Mouse (Mus musculus) midbrain, postnatal 0 days (tissue): ENCODE results near the gene Rbfox2. TPM values are rescaled to one million over a fixed set of nuclear protein-coding genes. Genes with fewer than 3 reads are reported as not detected.

Source experiments
- ATAC-seq: fragments of 200-750 bp; cut with Nextera tagmentation; 2 replicates; pipeline ENCODE4 v1.8.0; 2017; ENCODE audit warnings: moderate number of reproducible peaks, mild to moderate bottlenecking, moderate TSS enrichment, moderate library complexity; ENCODE audit not compliant: low FRiP score
- DNase-seq: peaks from one replicate; pipeline ENCODE4 v3.0.0-alpha.2; 2015; ENCODE audit warnings: low spot score
- H3K27ac ChIP-seq: fragments of 300-500 bp; sonication (generic); 2 replicates; pipeline ENCODE4 v1.5.1; 2014; ENCODE audit warnings: low read depth, mild to moderate bottlenecking, low read length, mixed read lengths
- H3K27me3 ChIP-seq: fragments of 300-500 bp; sonication (generic); 2 replicates; pipeline ENCODE4 v1.6.1; 2014; ENCODE audit warnings: low read length, control low read depth, mixed read lengths; ENCODE audit not compliant: insufficient read depth
- H3K36me3 ChIP-seq: fragments of 300-500 bp; sonication (generic); 2 replicates; pipeline ENCODE4 v1.6.1; 2014; ENCODE audit warnings: low read length, control low read depth, mixed read lengths; ENCODE audit not compliant: insufficient read depth
- H3K4me1 ChIP-seq: fragments of 300-500 bp; sonication (generic); 2 replicates; pipeline ENCODE4 v1.6.1; 2014; ENCODE audit warnings: mild to moderate bottlenecking, control low read depth, antibody characterized with exemption, low read length, mixed read lengths; ENCODE audit not compliant: insufficient read depth
- H3K4me2 ChIP-seq: fragments of 300-500 bp; sonication (generic); 2 replicates; pipeline ENCODE4 v1.6.1; 2014; ENCODE audit warnings: low read depth, mild to moderate bottlenecking, low read length, mixed read lengths; ENCODE audit not compliant: poor library complexity, severe bottlenecking
- H3K4me3 ChIP-seq: fragments of 300-500 bp; sonication (generic); 2 replicates; pipeline ENCODE4 v1.5.1; 2014; ENCODE audit warnings: low read depth, mild to moderate bottlenecking, low read length, moderate library complexity
- H3K9ac ChIP-seq: fragments of 300-500 bp; sonication (generic); replicated peaks from 2 replicates; pipeline ENCODE4 v1.6.1; 2014; ENCODE audit warnings: mild to moderate bottlenecking, low read length, moderate library complexity, mixed read lengths; ENCODE audit not compliant: poor library complexity, severe bottlenecking
- H3K9me3 ChIP-seq: fragments of 300-500 bp; sonication (generic); 2 replicates; pipeline ENCODE4 v1.6.1; 2016; ENCODE audit warnings: low read length, control low read depth
- CTCF ChIP-seq: IDR thresholded peaks from 2 replicates; pipeline ENCODE4 v1.5.1; 2016; ENCODE audit warnings: antibody characterized with exemption, mild to moderate bottlenecking
- WGBS: fragments of 180-500 bp; shearing (Covaris S2); extraction: QIAGEN DNeasy Blood & Tissue Kit; methylation state at CpG from one replicate; pipeline ENCODE4 v1.1.7; 2014; 5-methylcytosine and 5-hydroxymethylcytosine counted together
- polyA plus RNA-seq: library from polyadenylated mRNA; unstranded; fragments of >200 nt; fragmentation: Nextera tagmentation; extraction: Ambion mirVana; gene quantifications from 2 replicates; pipeline ENCODE4 v1.2.1, GENCODE M21; 2015
- total RNA-seq: library from RNA; depleted of rRNA; stranded (reverse); fragments of >200 nt; gene quantifications from 2 replicates; pipeline ENCODE4 v1.2.3, GENCODE M21; 2014

Rbfox2 gene
- total and polyA plus RNA-seq, 2 experiments from 2014 or later, result 96.6 to 360 TPM

DNA sequence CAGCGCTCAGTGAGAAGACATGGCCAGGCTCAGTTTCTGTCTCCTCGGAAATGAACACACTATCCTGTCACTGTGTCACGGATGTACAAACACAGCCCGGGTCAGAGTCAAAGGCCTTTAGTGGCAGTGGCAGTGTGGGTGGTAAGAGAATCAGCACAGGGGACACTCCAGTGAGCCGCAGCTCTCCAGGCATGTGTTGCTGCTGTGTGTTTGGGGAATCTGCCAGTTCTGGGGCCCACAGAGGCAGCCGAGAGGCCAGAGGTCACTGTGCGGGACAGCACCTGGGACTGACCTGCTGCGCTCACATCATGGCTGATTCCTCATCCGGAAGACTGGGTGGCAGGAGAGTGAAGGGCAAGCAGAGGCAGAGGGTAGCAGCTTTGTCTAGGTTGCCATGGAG is 228.9 kb downstream of the Rbfox2 start:
- WGBS, result 87% methylated on average over 9 of the region's 9 CpGs

DNA sequence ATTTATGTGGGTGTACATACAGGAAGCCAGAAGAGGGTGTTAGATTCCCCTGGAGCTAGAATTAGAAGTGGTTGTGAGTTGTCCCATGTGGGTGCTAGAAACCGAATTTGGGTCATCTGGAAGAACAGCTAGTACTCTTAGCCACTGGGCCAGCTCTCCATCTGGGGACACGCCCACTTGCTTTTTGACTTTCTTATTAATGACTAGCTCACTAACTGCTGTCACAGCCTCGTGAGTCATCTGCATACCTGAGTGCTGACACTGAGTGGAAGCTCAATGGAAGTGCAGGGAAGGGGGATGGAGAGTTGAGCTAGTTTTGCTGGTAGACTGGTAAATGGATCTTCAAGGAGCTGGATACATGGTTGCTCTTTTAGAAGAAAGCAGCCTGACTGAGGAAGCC is 230.3 kb downstream of the Rbfox2 start:
- no peak for TF ChIP-seq CTCF
- Histone ChIP-seq H3K9ac (no peak overlapping the region), H3K27ac (no peak overlapping the region), H3K4me2 (no peak overlapping the region), H3K4me1 (peaks cover 2% of the 10 kb centered on the region; the same call in 1 of the 2 replicates), H3K9me3 (no peaks in the 10 kb centered on the region), H3K27me3 (no peaks in the 10 kb centered on the region), H3K4me3 (no peak overlapping the region), H3K36me3 (peaks cover 28% of the 10 kb centered on the region)
- ATAC-seq (no peak), DNase-seq (no peak)
- 81% methylated on average over 3 of the region's 3 CpGs for WGBS

More for the DNA sequence above, 228.9 kb downstream of the Rbfox2 start:
- H3K4me1 ChIP-seq, result no peaks in the 10 kb centered on the region
- H3K27ac ChIP-seq, result no peak overlapping the region
- H3K9me3 ChIP-seq, result no peaks in the 10 kb centered on the region
- no peak overlapping the region for H3K4me3 ChIP-seq
- H3K36me3 ChIP-seq, result peaks cover 41% of the 10 kb centered on the region
- H3K27me3 ChIP-seq, result no peaks in the 10 kb centered on the region
- H3K4me2 ChIP-seq, result no peak overlapping the region
- no peak for TF ChIP-seq CTCF
- H3K9ac ChIP-seq, result no peak overlapping the region
- DNase-seq (no peak), ATAC-seq (no peak)

DNA sequence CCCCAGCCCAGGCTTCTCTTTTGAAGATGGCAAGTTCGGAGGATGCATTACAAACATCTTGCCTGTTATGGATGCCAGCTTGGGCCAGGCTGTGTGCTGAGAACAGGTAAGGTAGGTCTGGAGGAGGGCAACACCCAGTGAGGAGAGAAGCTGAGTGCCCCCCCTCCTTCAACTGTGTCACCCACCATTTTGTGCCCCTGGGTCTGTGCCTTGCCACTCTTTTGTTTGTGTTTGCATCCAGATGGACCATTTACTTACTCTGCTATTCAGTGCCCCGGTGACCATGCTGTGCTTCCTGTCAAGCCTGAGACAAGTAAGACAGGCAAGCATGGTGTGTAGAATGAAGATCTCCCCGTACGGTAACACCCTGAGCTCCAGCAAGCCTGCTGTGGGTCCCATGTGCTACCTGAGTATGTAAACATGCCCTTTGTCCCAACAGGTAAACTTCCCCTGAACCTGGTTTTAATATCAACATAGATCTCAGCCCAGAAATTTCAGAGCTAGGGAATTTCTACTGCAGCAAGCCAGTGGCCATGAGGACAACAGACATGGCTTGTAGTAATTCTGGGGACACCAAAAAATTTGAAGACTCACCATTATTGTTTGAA is 234.1 kb downstream of the Rbfox2 start:
- Histone ChIP-seq H3K9ac (no peak overlapping the region), H3K36me3 (peaks cover 12% of the 10 kb centered on the region), H3K27ac (no peak overlapping the region), H3K4me3 (no peak overlapping the region), H3K27me3 (no peaks in the 10 kb centered on the region), H3K4me1 (peaks cover 2% of the 10 kb centered on the region; the same call in 1 of the 2 replicates), H3K4me2 (no peak overlapping the region), H3K9me3 (no peaks in the 10 kb centered on the region)
- no peak for ATAC-seq
- no peak for TF ChIP-seq CTCF
- DNase-seq, result no peak
- WGBS, result 58% methylated on average over 4 of the region's 4 CpGs

DNA sequence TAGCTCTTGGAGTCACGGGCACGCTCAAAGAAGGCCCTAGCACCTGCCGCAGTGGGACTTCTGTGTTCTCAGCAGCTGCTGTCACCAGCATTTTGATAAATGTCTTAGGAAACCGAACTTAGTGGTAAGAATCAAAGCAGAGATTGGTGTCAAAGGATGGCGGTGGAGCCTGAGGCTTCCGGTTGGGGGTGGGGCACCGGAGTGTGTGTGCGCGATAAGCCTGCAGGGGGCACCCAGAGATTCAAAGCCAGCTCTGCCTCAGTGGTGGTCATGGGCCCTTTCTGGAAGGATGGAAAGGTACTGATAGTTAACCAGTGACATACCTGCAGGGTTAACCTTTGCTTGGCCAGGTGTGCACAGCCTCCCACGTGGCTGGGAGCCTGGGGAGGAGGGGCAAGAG is 235.3 kb downstream of the Rbfox2 start:
- 19% methylated on average over 10 of the region's 10 CpGs for WGBS
- peak; percentile 46 for DNase-seq

DNA sequence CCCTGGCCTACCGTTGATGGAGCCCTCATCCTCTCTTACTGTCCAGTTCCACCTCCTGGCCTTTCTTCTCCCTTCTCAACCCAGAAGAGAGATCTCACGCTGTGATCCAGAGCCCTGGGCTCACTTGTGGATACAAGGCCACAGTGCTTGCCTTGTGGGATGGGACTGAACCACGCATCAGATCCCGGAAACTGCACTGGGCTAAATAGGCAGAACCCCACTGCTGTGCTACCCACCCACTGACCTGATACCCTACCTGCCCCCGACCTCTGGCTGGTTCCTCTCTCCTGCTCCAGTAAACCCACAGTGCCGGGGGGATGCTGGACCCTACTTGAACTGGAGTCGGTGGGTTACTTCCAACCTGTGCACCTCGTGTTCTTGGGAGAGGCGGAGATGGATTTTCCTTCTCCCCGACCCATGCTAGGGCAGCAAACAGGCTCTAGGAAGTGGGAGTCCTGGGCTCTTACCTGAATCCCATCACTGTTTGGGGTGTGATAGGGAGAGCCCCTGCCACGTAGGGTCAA is 236.0 kb downstream of the Rbfox2 start:
- Histone ChIP-seq H3K36me3 (no peaks in the 10 kb centered on the region), H3K4me1 (peaks cover 2% of the 10 kb centered on the region; the same call in 1 of the 2 replicates), H3K4me3 (no peak overlapping the region), H3K9ac (no peak overlapping the region), H3K27ac (no peak overlapping the region), H3K4me2 (no peak overlapping the region), H3K9me3 (no peaks in the 10 kb centered on the region), H3K27me3 (no peaks in the 10 kb centered on the region)
- ATAC-seq (no peak), DNase-seq (no peak)
- 88% methylated on average over 11 of the region's 11 CpGs for WGBS
- no peak for TF ChIP-seq CTCF

More for the DNA sequence above, 235.3 kb downstream of the Rbfox2 start:
- Histone ChIP-seq H3K36me3 (0 out of 2 replicates have a peak, but pooled peaks cover under 1% of the 10 kb centered on the region), H3K4me1 (peaks cover 2% of the 10 kb centered on the region; the same call in 1 of the 2 replicates), H3K9me3 (no peaks in the 10 kb centered on the region), H3K9ac (no peak overlapping the region), H3K27ac (no peak overlapping the region), H3K27me3 (no peaks in the 10 kb centered on the region), H3K4me3 (no peak overlapping the region), H3K4me2 (peak overlapping the region; percentile 15; the same call in 1 of the 2 replicates)
- peak; percentile 70 for TF ChIP-seq CTCF
- ATAC-seq, result peak; percentile 59

DNA sequence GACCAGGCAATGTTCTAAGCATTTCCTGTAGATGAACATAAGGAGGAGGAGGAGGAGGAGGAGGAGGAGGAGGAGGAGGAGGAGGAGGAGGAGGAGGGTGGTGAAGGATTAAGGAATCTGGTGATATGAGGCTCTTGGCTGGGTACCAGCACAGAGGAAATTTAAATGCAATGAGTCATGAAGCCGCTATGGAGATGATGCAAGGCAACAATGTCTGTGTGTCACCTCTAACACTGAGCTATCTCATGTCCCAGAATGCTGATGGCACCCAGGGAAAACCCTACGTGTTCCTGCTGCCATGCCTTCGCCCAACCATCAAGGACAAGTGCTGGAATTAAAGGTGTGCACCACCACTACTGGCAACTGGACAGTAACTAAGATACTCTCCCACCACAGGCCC is 237.8 kb downstream of the Rbfox2 start:
- Histone ChIP-seq H3K4me3 (no peak overlapping the region), H3K36me3 (no peaks in the 10 kb centered on the region), H3K4me2 (no peak overlapping the region), H3K27me3 (no peaks in the 10 kb centered on the region), H3K4me1 (peaks cover 2% of the 10 kb centered on the region; the same call in 1 of the 2 replicates), H3K9me3 (no peaks in the 10 kb centered on the region), H3K9ac (no peak overlapping the region), H3K27ac (no peak overlapping the region)
- 87% methylated on average over 3 of the region's 3 CpGs for WGBS
- no peak for ATAC-seq
- no peak for TF ChIP-seq CTCF
- no peak for DNase-seq
